ENCODE assay signal across 10 mouse cellular contexts in genomic region chr4:154466305-154466704, GRCm38 (mm10).
A peak's percentile ranks its signal among the peaks of the same experiment; 100 is the strongest.
DNase-seq lines count a peak whose midpoint lies in the region; ATAC-seq and TF ChIP-seq lines count a peak whose summit lies in the region.
"Had no signal": no experiment of that assay in that cellular context is flagged by ENCODE, and none has a peak within 500 bp of the region (broad histone marks: within the 10 kb centered on the region; RNA-seq: fewer than 3 reads in every experiment).

No protein-coding gene starts in this region.

- no peak for TF ChIP-seq POLR2A in limb, embryonic 14.5 days (IDR thresholded peaks at IDR 0.05; ENCODE audit: borderline replicate concordance, extremely low read depth, insufficient read depth, insufficient read length)

- ATAC-seq in kidney, postnatal 0 days (replicated peaks; ENCODE audit: low FRiP score, low read depth), result no peak
- no peak for ATAC-seq in limb, embryonic 14.5 days (ENCODE audit: low FRiP score, low read depth)
- ATAC-seq: intestine, embryonic 15.5 days had no signal

- no peak overlapping the region for H3K9ac ChIP-seq in kidney, postnatal 0 days (ENCODE audit: low read depth, low read length)
- H3K9ac ChIP-seq in limb, embryonic 14.5 days (ENCODE audit: low read depth, low read length, severe bottlenecking), result no peak overlapping the region
- H3K9ac ChIP-seq: intestine, embryonic 15.5 days had no signal

- no peaks in the 10 kb centered on the region for H3K36me3 ChIP-seq in kidney, postnatal 0 days (ENCODE audit: insufficient read depth, low read length)
- no peaks in the 10 kb centered on the region for H3K36me3 ChIP-seq in limb, embryonic 14.5 days (ENCODE audit: control insufficient read depth, insufficient read depth, low read length)
- H3K36me3 ChIP-seq: intestine, embryonic 15.5 days had no signal

- no peak overlapping the region for H3K27ac ChIP-seq in kidney, postnatal 0 days
- H3K27ac ChIP-seq in limb, embryonic 14.5 days (replicated peaks; ENCODE audit: low read depth, low read length), result no peak overlapping the region
- H3K27ac ChIP-seq: intestine, embryonic 15.5 days had no signal

- no peaks in the 10 kb centered on the region for H3K9me3 ChIP-seq in kidney, postnatal 0 days (replicated peaks; ENCODE audit: low read length)
- no peaks in the 10 kb centered on the region for H3K9me3 ChIP-seq in limb, embryonic 14.5 days (ENCODE audit: control insufficient read depth, low read length)
- H3K9me3 ChIP-seq: intestine, embryonic 15.5 days had no signal

- TF ChIP-seq CTCF in kidney, postnatal 0 days (IDR thresholded peaks at IDR 0.05; ENCODE audit: low read depth), result no peak

- 0 out of 2 replicates have a peak, but pooled peaks cover 6% of the 10 kb centered on the region for H3K27me3 ChIP-seq in kidney, postnatal 0 days (ENCODE audit: insufficient read depth, low read length)
- no peaks in the 10 kb centered on the region for H3K27me3 ChIP-seq in limb, embryonic 14.5 days (ENCODE audit: control insufficient read depth, insufficient read depth, low read length)
- H3K27me3 ChIP-seq: intestine, embryonic 15.5 days had no signal

- H3K4me2 ChIP-seq in kidney, postnatal 0 days (ENCODE audit: low read length), result no peak overlapping the region
- H3K4me2 ChIP-seq in limb, embryonic 14.5 days (replicated peaks; ENCODE audit: low read depth, low read length, severe bottlenecking), result no peak overlapping the region
- H3K4me2 ChIP-seq: intestine, embryonic 15.5 days had no signal

- WGBS in kidney, postnatal 0 days, result 38% methylated on average over 5 of the region's 5 CpGs
- 30% methylated on average over 5 of the region's 5 CpGs for WGBS in limb, embryonic 14.5 days

- no peaks in the 10 kb centered on the region for H3K4me1 ChIP-seq in kidney, postnatal 0 days (replicated peaks; ENCODE audit: insufficient read depth, low read length)
- peaks cover 1% of the 10 kb centered on the region for H3K4me1 ChIP-seq in limb, embryonic 14.5 days (ENCODE audit: control insufficient read depth, insufficient read depth, low read length)
- H3K4me1 ChIP-seq: intestine, embryonic 15.5 days had no signal

- no peak overlapping the region for H3K4me3 ChIP-seq in kidney, postnatal 0 days (replicated peaks; ENCODE audit: low read depth, low read length)
- no peak overlapping the region for H3K4me3 ChIP-seq in limb, embryonic 14.5 days (replicated peaks; ENCODE audit: low read length)
- H3K4me3 ChIP-seq: intestine, embryonic 15.5 days had no signal

- DNase-seq in kidney, postnatal 0 days (ENCODE audit: low spot score), result peak; percentile 48
- no peak for DNase-seq in kidney, postnatal 14 days
- DNase-seq in 416B (ENCODE audit: low read depth), result peak; percentile 3
- DNase-seq in R1 (ENCODE audit: low read depth, low spot score), result peak; percentile 80
- peak; percentile 78 for DNase-seq in limb, embryonic 14.5 days (ENCODE audit: low spot score)
- DNase-seq in frontal cortex, postnatal 36 days (ENCODE audit: low spot score in 2 of 2), result no peak
- DNase-seq in right cerebral cortex, postnatal 10 days (ENCODE audit: low spot score in 2 of 2), result no peak
- DNase-seq in cerebellum, postnatal 25 days, result no peak
- DNase-seq: gastrocnemius, postnatal 25 days had no signal

Comparison
In these comparisons a context has a peak if more than half of its experiments do, and no peak if none do; other contexts are left out.
1. DNase-seq: peak in kidney, postnatal 0 days (single experiment), 416B (single experiment), R1 (single experiment) and limb, embryonic 14.5 days (single experiment); none in kidney, postnatal 14 days (single experiment), frontal cortex, postnatal 36 days (0 of 2), right cerebral cortex, postnatal 10 days (0 of 2) and cerebellum, postnatal 25 days (0 of 2).